Mouse (Mus musculus) megakaryocyte, embryonic 14.5 days (primary cell): Measurements from ENCODE around the gene Gal3st2c.

ENCODE experiments used
- FLI1 ChIP-seq: IDR thresholded peaks from 2 replicates; pipeline ENCODE4 v1.6.1; 2012; ENCODE audit warnings: low read length, inconsistent platforms, mixed read lengths
- GATA1 ChIP-seq: IDR thresholded peaks from 3 replicates; pipeline ENCODE4 v1.6.1; 2012; ENCODE audit warnings: mixed read lengths, low read length, inconsistent platforms, borderline replicate concordance

GRCm38 (mm10) chr1:94034984-94035743 lies 44.9 kb downstream of the Gal3st2c start:
- no peak; the same call in 2 of the 3 replicates for TF ChIP-seq GATA1
- TF ChIP-seq FLI1 = 0 out of 2 replicates have a peak, but pooled peaks have one; percentile 23
